Mouse (Mus musculus): ENCODE results near the gene Zfp964. TPM values are rescaled to one million over a fixed set of nuclear protein-coding genes. Genes with fewer than 3 reads are reported as not detected.
"Not testable (repeated sequence)": the region's sequence is repeated elsewhere in the genome, so short reads cannot be mapped to it uniquely, and the experiment has no call there.

The Zfp964 gene
- 2.6 and 3.0 TPM in 2 replicates for polyA plus RNA-seq (2015; fragmentation: Nextera tagmentation; extraction: Ambion mirVana)

DNA sequence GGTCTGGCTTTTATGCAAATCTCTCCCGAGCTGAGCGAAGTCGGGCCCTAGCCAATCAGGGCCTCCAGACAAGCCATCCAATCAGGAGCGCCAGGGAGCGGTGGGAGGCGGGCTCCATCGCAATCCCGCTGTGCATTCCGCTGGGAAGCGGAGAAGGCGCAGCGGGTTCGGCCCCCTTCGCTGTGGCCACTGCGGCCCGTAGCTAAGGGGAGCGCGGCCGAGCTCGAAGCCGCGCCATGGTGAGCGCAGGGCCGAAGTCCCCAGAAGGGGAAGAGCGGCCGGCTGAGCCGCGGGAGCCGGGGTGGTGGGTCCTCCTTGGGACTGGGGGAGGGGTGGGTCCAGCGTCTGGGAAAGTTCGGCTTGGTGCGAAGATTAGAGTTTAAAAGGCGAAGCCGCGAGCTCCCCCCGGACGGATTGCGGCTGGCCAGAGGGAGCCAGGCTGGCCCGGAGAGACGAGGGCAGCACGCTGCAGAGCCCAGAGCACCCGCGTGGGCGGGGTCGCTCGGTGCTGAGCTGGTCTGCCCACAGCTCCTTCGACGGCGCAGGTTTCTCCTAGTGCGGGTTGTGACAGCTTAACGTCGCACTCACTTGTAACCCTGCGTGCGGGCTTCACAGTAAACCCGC is at the start of gene Zfp964:
Gene Zfp964 (plus strand): TSS at position 122 of the 624 bp plus-strand sequence.
- ATAC-seq (replicated peaks), result peak; percentile 100
- Histone ChIP-seq H3K9ac (peak within 1 kb of the TSS; percentile 62), H3K27ac (peak within 1 kb of the TSS; percentile 90), H3K4me1 (peaks cover 11% of the 10 kb centered on the region), H3K9me3 (no peaks in the 10 kb centered on the region), H3K4me2 (peak within 1 kb of the TSS; percentile 72), H3K36me3 (replicated peaks) (no peaks in the 10 kb centered on the region), H3K4me3 (peak within 1 kb of the TSS; percentile 71), H3K27me3 (replicated peaks) (no peaks in the 10 kb centered on the region)
- under 1% methylated on average over 51 of the region's 55 CpGs for WGBS

DNA sequence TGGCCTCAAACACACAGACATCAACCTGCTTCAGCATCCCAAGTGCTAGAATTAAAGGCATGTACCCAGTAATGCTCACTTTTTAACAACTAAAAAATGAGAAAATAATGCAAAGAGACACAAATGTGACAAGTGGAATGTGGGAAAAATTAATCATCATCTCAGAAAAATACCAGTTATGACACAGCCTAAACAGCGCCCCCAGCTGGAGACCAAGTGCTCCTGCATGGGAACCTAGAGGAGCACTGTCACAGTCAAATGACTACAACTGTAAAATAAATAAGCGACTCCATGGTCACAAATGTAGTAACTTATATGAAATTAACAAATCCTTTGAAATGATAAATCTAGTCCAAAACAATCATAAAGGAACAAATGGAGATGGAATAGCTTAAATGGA is 39.6 kb upstream of the Zfp964 start:
- no peaks in the 10 kb centered on the region for H3K4me1 ChIP-seq
- no peaks in the 10 kb centered on the region for H3K9me3 ChIP-seq
- no peak for ATAC-seq (replicated peaks)
- no peak overlapping the region for H3K9ac ChIP-seq
- no peak overlapping the region for H3K27ac ChIP-seq
- H3K4me3 ChIP-seq, result no peak overlapping the region
- H3K27me3 ChIP-seq (replicated peaks), result no peaks in the 10 kb centered on the region
- 63% methylated on average over 2 of the region's 2 CpGs for WGBS
- no peak overlapping the region for H3K4me2 ChIP-seq
- peaks cover 50% of the 10 kb centered on the region for H3K36me3 ChIP-seq (replicated peaks)

DNA sequence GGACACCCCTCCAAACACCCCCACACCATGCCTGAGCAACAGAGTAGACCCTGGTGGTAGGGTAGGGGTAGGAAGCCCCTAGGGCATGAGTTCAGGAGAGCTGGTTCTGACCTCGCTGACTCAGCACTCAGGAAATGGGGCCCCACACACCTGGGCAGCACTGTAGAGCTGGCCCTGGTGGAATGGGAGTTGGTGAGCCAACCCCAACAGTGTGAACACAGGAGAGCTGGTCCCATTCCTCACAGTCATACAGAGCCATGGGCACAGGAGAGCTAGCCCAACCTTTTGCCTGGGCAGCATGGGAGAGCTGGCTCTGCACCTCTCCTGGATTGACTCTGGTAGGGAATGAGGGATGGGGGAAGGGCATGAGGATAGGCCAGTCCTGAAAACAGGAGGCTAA is 36.2 kb upstream of the Zfp964 start:
- 86% methylated on average over 1 of the region's 1 CpGs for WGBS
- no peak overlapping the region for H3K4me3 ChIP-seq
- H3K4me1 ChIP-seq, result peaks cover 2% of the 10 kb centered on the region; the same call in 1 of the 2 replicates
- no peak overlapping the region for H3K27ac ChIP-seq
- H3K27me3 ChIP-seq (replicated peaks), result no peaks in the 10 kb centered on the region
- H3K4me2 ChIP-seq, result no peak overlapping the region
- no peaks in the 10 kb centered on the region for H3K9me3 ChIP-seq
- H3K9ac ChIP-seq, result no peak overlapping the region
- ATAC-seq (replicated peaks), result peak; percentile 52; the same call in 1 of the 2 replicates
- peaks cover 25% of the 10 kb centered on the region for H3K36me3 ChIP-seq (replicated peaks)

DNA sequence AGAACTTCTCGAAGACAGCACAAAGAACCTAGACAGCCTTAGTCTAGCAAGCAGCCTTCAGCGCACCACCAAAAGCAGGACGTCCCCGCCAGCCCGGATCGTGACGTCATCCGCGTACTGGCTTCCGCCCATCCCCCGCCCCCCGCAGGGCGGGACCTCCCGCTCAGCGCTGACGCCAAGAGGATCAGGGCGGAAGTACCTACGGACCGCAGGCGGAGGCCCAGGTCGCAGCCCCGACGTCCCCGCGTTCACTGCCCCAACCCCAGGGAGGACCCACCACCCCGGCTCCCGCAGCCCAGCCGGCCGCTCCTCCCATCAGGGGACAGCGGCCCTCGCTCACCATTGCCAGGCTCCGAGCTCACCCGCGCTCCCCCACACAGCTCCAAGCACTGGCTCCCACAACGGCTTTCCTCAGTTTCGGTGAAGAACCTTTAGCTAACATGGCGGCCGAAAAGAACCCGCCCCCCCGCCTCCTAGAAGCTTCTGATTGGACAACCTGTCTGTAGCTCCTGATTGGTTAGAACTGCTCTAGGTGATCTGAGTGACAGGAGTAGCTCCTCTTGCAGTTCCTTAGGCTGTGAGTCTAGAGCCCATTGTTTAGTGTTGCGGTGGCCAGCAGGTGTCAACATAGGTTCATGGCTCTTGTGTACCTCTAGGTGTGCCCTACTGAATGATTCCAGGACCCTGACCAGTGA is 29.0 kb upstream of the Zfp964 start, which contains the start of gene Zfp868:
Gene Zfp868 (minus strand): TSS at position 454 of the 695 bp plus-strand sequence.
- WGBS, result under 1% methylated on average over 41 of the region's 41 CpGs
- peak; percentile 100 for ATAC-seq (replicated peaks)
- H3K9ac ChIP-seq, result peak within 1 kb of the TSS; percentile 93
- no peaks in the 10 kb centered on the region for H3K9me3 ChIP-seq
- peaks cover 14% of the 10 kb centered on the region for H3K4me1 ChIP-seq
- H3K4me3 ChIP-seq, result peak within 1 kb of the TSS; percentile 86
- H3K27me3 ChIP-seq (replicated peaks), result no peaks in the 10 kb centered on the region
- H3K36me3 ChIP-seq (replicated peaks), result no peaks in the 10 kb centered on the region
- peak within 1 kb of the TSS; percentile 100 for H3K27ac ChIP-seq
- H3K4me2 ChIP-seq, result peak within 1 kb of the TSS; percentile 52

DNA sequence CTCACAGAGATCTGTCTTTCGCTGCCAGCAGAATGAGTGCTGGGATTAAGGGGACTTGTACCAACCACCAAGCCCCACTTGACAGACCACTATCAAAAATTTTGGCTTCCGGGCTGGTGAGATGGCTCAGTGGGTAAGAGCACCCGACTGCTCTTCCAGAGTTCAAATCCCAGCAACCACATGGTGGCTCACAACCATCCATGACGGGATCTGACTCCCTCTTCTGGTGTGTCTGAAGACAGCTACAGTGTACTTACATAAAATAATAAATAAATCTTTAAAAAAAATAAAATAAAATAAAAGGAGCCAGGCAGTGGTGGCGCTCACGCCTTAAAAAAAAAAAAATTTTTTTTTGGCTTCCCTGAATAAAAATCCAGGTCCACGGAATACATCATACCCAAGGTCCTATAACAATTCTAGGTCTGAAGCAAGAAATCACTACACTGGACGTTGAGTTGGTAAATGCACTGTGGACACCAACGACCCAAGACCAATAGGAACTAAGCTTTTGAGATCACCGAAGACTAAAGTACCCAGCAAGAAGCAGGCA is 396 bp upstream of the Zfp964 start:
- WGBS, result 45% methylated on average over 10 of the region's 10 CpGs
- H3K4me2 ChIP-seq, result peak overlapping the region; percentile 72
- no peaks in the 10 kb centered on the region for H3K9me3 ChIP-seq
- H3K4me3 ChIP-seq, result peak overlapping the region; percentile 71
- H3K9ac ChIP-seq, result peak overlapping the region; percentile 62; the same call in 1 of the 2 replicates
- no peaks in the 10 kb centered on the region for H3K36me3 ChIP-seq (replicated peaks)
- H3K4me1 ChIP-seq, result peaks cover 11% of the 10 kb centered on the region
- ATAC-seq (replicated peaks), result peak; percentile 28; the same call in 1 of the 2 replicates
- H3K27ac ChIP-seq, result peak overlapping the region; percentile 90
- no peaks in the 10 kb centered on the region for H3K27me3 ChIP-seq (replicated peaks)

DNA sequence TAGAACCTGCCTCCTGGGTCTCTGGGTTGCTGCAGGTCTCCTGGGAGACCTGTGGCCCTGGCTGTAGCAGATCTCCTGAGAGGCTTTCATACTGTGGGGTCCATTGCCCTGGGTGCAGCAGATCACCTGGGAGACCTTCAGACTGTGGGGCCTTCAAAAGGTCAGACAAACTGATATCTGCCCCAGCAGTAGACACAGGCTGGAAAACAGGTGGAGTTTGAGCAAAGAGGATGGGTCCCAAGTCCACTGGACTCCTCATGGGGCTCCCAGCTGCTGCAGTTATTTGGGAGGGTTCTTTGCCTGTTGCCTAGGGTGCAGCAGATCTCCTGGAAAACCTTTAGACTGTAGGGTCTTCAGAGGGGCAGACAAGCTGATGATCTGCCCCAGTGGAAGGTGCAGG is 7.0 kb downstream of the Zfp964 start:
- Histone ChIP-seq H3K27me3 (replicated peaks) (no peaks in the 10 kb centered on the region), H3K4me1 (no peaks in the 10 kb centered on the region), H3K4me3 (no peak overlapping the region), H3K36me3 (replicated peaks) (peaks cover 29% of the 10 kb centered on the region), H3K9me3 (peaks cover 3% of the 10 kb centered on the region; the same call in 1 of the 2 replicates), H3K9ac (no peak overlapping the region), H3K4me2 (no peak overlapping the region), H3K27ac (no peak overlapping the region)
- ATAC-seq (replicated peaks), result no peak

DNA sequence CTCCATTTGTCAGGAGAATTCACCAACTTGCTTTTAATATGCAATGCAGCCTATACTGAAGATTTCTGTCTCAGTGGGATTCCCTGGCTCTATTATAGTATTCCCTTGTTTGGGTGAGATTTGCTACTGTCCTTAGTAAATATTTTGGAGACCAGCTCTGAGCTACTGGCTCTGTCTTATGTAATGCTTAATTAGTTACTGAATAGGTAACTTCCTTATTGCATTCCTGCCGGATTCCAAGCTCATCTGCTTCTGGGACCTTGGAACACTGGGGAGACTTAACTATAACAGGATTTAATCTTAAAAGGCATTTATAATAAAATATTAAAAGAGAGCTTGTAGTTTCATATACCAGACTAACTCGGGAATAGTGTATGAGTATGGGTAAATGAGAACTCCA is 10.8 kb downstream of the Zfp964 start:
- not testable (repeated sequence) for H3K4me3 ChIP-seq; H3K27me3 ChIP-seq (replicated peaks); ATAC-seq (replicated peaks); H3K4me1 ChIP-seq; H3K27ac ChIP-seq; H3K9me3 ChIP-seq; H3K4me2 ChIP-seq; H3K9ac ChIP-seq
- peaks cover 26% of the 10 kb centered on the region for H3K36me3 ChIP-seq (replicated peaks)
- 81% methylated on average over 2 of the region's 2 CpGs for WGBS

DNA sequence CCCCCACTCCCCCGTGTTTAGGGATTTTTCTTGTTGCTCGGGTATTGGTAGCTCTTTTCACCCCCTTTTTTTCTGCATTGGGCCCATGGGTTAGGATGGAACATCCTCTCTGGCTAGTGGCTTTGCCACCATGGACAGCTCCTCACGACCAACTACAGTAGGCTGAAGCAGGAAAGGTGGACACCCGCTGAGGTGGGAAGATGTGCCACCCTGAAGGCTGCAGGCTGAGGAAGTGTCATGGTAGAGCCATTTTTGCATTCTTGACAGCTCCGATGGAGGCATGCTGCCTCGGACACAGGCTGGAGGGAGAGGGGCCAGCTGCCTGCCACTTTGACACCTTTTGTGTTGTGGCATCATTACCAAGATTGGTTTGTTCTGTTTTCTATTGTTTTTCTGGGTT is 47.5 kb downstream of the Zfp964 start:
- no peak overlapping the region for H3K4me3 ChIP-seq
- H3K27me3 ChIP-seq (replicated peaks), result no peaks in the 10 kb centered on the region
- H3K9ac ChIP-seq, result no peak overlapping the region
- WGBS, result 69% methylated on average over 6 of the region's 6 CpGs
- ATAC-seq (replicated peaks), result no peak
- H3K4me1 ChIP-seq, result no peaks in the 10 kb centered on the region
- H3K4me2 ChIP-seq, result no peak overlapping the region
- peaks cover 37% of the 10 kb centered on the region for H3K36me3 ChIP-seq (replicated peaks)
- H3K27ac ChIP-seq, result no peak overlapping the region
- no peaks in the 10 kb centered on the region for H3K9me3 ChIP-seq

DNA sequence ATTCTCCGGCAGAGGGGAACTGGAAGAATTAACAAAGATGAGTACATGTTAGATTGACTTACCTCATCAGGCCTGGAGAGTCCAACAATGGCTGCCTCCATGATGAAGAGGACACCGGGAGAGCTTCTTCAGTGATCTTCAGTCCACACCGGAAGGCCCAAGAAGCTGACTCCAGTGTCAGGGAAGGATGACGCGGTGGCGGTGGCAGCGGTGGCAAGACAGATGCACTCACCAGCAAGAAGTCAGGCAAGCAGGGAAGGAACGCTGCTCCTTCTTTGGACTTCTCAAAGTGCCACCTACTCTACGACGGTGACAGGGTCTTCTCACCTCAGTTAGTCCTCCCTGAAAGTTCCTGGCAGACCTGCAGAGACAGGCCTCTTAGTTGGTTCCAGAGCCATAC is 56.3 kb downstream of the Zfp964 start, which contains the start of gene Zfp869:
Gene Zfp869 (minus strand): TSS at position 101 of the 400 bp plus-strand sequence.
- Histone ChIP-seq H3K36me3 (replicated peaks) (peaks cover 45% of the 10 kb centered on the region), H3K4me1 (peaks cover 25% of the 10 kb centered on the region)
- H3K9me3 ChIP-seq; H3K4me2 ChIP-seq; H3K27me3 ChIP-seq (replicated peaks); ATAC-seq (replicated peaks); H3K27ac ChIP-seq; H3K9ac ChIP-seq; H3K4me3 ChIP-seq: not testable (repeated sequence)
- 96% methylated on average over 10 of the region's 10 CpGs for WGBS

DNA sequence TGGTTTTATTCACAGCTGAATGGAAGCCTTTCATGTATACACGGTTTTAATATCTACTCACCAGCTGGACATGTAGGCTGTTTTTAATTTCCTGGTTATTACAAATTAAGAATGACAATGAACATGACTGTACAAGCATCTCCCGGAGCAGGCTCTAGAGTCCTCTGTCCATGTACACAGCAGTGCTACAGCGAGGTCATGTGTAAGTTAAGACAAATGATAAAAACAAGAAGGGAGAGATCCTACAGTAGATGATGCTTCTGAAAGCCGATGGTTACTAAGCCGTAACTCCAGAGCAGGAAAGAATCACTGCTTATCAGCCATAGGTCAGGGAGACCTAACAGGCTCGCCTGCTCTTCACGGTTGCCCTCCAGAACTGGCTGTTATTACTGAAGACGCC is 59.2 kb downstream of the Zfp964 start:
- no peak overlapping the region for H3K4me2 ChIP-seq
- no peak for ATAC-seq (replicated peaks)
- whole genome bisulfite sequencing, result 91% methylated on average over 8 of the region's 8 CpGs
- peaks cover 30% of the 10 kb centered on the region for H3K4me1 ChIP-seq
- H3K27ac ChIP-seq, result no peak overlapping the region
- no peaks in the 10 kb centered on the region for H3K27me3 ChIP-seq (replicated peaks)
- H3K9ac ChIP-seq, result no peak overlapping the region
- H3K4me3 ChIP-seq, result no peak overlapping the region
- H3K36me3 ChIP-seq (replicated peaks), result peaks cover 16% of the 10 kb centered on the region
- H3K9me3 ChIP-seq, result no peaks in the 10 kb centered on the region

DNA sequence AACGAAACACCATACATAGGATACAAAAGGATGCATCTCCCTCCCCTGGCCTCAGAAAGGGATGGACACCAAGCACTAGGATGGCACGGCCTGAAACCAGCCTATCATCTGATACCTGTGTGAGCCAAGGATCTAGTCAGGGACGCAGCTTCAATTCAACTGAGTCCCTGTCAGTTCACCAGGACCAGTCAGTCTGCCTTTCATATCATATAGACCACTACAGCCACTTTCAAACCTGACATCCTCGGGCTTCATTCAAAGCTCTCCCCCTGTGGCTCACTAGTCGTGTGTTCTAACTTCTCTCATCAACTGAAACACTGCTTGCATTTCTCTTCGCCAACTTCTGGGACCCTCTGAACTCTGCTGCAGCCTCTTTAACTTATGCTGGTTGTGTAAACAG is 61.1 kb downstream of the Zfp964 start:
- peak overlapping the region; percentile 100; the same call in 1 of the 2 replicates for H3K4me3 ChIP-seq
- H3K9me3 ChIP-seq, result no peaks in the 10 kb centered on the region
- H3K4me1 ChIP-seq, result peaks cover 30% of the 10 kb centered on the region
- H3K9ac ChIP-seq, result peak overlapping the region; percentile 9; the same call in 1 of the 2 replicates
- H3K4me2 ChIP-seq, result peak overlapping the region; percentile 47
- 84% methylated on average over 6 of the region's 6 CpGs for WGBS
- H3K27me3 ChIP-seq (replicated peaks), result no peaks in the 10 kb centered on the region
- ATAC-seq (replicated peaks), result no peak
- H3K27ac ChIP-seq, result no peak overlapping the region
- no peaks in the 10 kb centered on the region for H3K36me3 ChIP-seq (replicated peaks)

All from midbrain, embryonic 15.5 days (tissue).